Mouse (Mus musculus) lung, postnatal 0 days (tissue): Measurements from ENCODE around the gene Syn3.

ENCODE experiments used
- CTCF ChIP-seq: IDR thresholded peaks from 2 replicates; pipeline ENCODE4 v1.5.1; 2016; ENCODE audit warnings: antibody characterized with exemption, mild to moderate bottlenecking
- EP300 ChIP-seq: IDR thresholded peaks from 2 replicates; pipeline ENCODE4 v1.6.1; 2016; ENCODE audit warnings: antibody characterized with exemption, mild to moderate bottlenecking, control low read depth

GRCm38 (mm10) chr10:86368811-86369210, 129.9 kb downstream of the Syn3 start:
- TF ChIP-seq CTCF (no peak), EP300 (peak; percentile 60; the same call in 1 of the 2 replicates)
